Mouse (Mus musculus) limb, embryonic 14.5 days (tissue): ENCODE results near the gene Cln6. TPM values are rescaled to one million over a fixed set of nuclear protein-coding genes. Genes with fewer than 3 reads are reported as not detected.

ENCODE experiments used
- ATAC-seq: fragments of 200-750 bp; cut with Nextera tagmentation; 2 replicates; pipeline ENCODE4 v1.8.0; 2017; ENCODE audit warnings: low read depth, moderate number of reproducible peaks, moderate TSS enrichment; ENCODE audit not compliant: low FRiP score
- DNase-seq: peaks from one replicate; pipeline ENCODE4 v3.0.0-alpha.2; 2015; ENCODE audit warnings: low spot score
- H3K27ac ChIP-seq: fragments of 300-500 bp; sonication (generic); replicated peaks from 2 replicates; pipeline ENCODE4 v1.5.1; 2014; ENCODE audit warnings: low read depth, mild to moderate bottlenecking, low read length, moderate library complexity, mixed read lengths
- H3K27me3 ChIP-seq: fragments of 300-500 bp; sonication (generic); 2 replicates; pipeline ENCODE4 v1.6.1; 2014; ENCODE audit warnings: low read length, mixed read lengths; ENCODE audit not compliant: control insufficient read depth, insufficient read depth
- H3K36me3 ChIP-seq: fragments of 300-500 bp; sonication (generic); 2 replicates; pipeline ENCODE4 v1.6.1; 2014; ENCODE audit warnings: mild to moderate bottlenecking, low read length, moderate library complexity, mixed read lengths; ENCODE audit not compliant: control insufficient read depth, insufficient read depth
- H3K4me1 ChIP-seq: fragments of 300-500 bp; sonication (generic); 2 replicates; pipeline ENCODE4 v1.6.1; 2014; ENCODE audit warnings: antibody characterized with exemption, low read length, mixed read lengths; ENCODE audit not compliant: control insufficient read depth, insufficient read depth
- H3K4me2 ChIP-seq: fragments of 300-500 bp; sonication (generic); replicated peaks from 2 replicates; pipeline ENCODE4 v1.6.1; 2014; ENCODE audit warnings: low read depth, mild to moderate bottlenecking, low read length, moderate library complexity; ENCODE audit not compliant: severe bottlenecking
- H3K4me3 ChIP-seq: fragments of 300-500 bp; sonication (generic); replicated peaks from 2 replicates; pipeline ENCODE4 v1.5.1; 2014; ENCODE audit warnings: low read length
- H3K9ac ChIP-seq: fragments of 300-500 bp; sonication (generic); 2 replicates; pipeline ENCODE4 v1.6.1; 2014; ENCODE audit warnings: mild to moderate bottlenecking, low read depth, low read length, moderate library complexity; ENCODE audit not compliant: severe bottlenecking
- H3K9me3 ChIP-seq: fragments of 300-500 bp; sonication (generic); 2 replicates; pipeline ENCODE4 v1.6.1; 2016; ENCODE audit warnings: low read length; ENCODE audit not compliant: control insufficient read depth
- POLR2A ChIP-seq: fragments of 200-500 bp; IDR thresholded peaks from 2 replicates; pipeline ENCODE4 v1.8.0; 2012; ENCODE audit warnings: inconsistent platforms, mild to moderate bottlenecking, moderate library complexity, borderline replicate concordance; ENCODE audit not compliant: insufficient read depth, insufficient read length; ENCODE audit errors: extremely low read depth
- WGBS: fragments of 180-500 bp; shearing (Covaris S2); extraction: QIAGEN DNeasy Blood & Tissue Kit; methylation state at CpG from one replicate; pipeline ENCODE4 v1.1.7; 2014; 5-methylcytosine and 5-hydroxymethylcytosine counted together
- polyA plus RNA-seq, 2 experiments: library from polyadenylated mRNA; depleted of rRNA in 1 of 2; stranded (reverse) in 1 of 2; unstranded in 1 of 2; fragments of >200 nt; fragmentation: Nextera tagmentation in 1 of 2; extraction: Ambion mirVana in 1 of 2; gene quantifications; 2 replicates each; pipeline versions ENCODE4 v1.2.1 to v1.2.3; 2012 to 2014

The Cln6 gene
- polyA plus RNA-seq, 2 experiments, result 25.6 to 57.5 TPM

GRCm38 (mm10) chr9:62894486-62894885 lies 55.9 kb downstream of the Cln6 start:
- 96% methylated on average over 1 of the region's 1 CpGs for WGBS
- DNase-seq, result no peak
- H3K27ac ChIP-seq, result no peak overlapping the region
- ATAC-seq, result no peak
- no peaks in the 10 kb centered on the region for H3K4me1 ChIP-seq
- no peak overlapping the region for H3K4me3 ChIP-seq
- TF ChIP-seq POLR2A, result no peak
- H3K9ac ChIP-seq, result no peak overlapping the region
- H3K4me2 ChIP-seq, result no peak overlapping the region
- no peaks in the 10 kb centered on the region for H3K9me3 ChIP-seq
- no peaks in the 10 kb centered on the region for H3K27me3 ChIP-seq
- H3K36me3 ChIP-seq, result peaks cover 43% of the 10 kb centered on the region

Other genes starting within 250 kb of the Cln6 start
- 18.2 and 24.2 TPM in 2 replicates for gene Itga11, start 161.0 kb upstream of the Cln6 start, polyA plus RNA-seq (2012; rRNA removed)
- gene Itga11, start 161.0 kb upstream of the Cln6 start, polyA plus RNA-seq (2014; fragmentation: Nextera tagmentation; extraction: Ambion mirVana), result 11.6 and 13.5 TPM in 2 replicates
- 20.7 and 21.2 TPM in 2 replicates for gene Fem1b, start 26.9 kb upstream of the Cln6 start, polyA plus RNA-seq (2012; rRNA removed)
- gene Fem1b, start 26.9 kb upstream of the Cln6 start, polyA plus RNA-seq (2014; fragmentation: Nextera tagmentation; extraction: Ambion mirVana), result 31.4 and 31.6 TPM in 2 replicates
- gene Calml4, start 19.3 kb downstream of the Cln6 start, polyA plus RNA-seq (2012; rRNA removed), result 10.2 and 14.3 TPM in 2 replicates
- 15.3 and 18.7 TPM in 2 replicates for gene Calml4, start 19.3 kb downstream of the Cln6 start, polyA plus RNA-seq (2014; fragmentation: Nextera tagmentation; extraction: Ambion mirVana)
- gene Pias1, start 149.1 kb downstream of the Cln6 start, polyA plus RNA-seq (2012; rRNA removed), result 33.0 and 44.4 TPM in 2 replicates
- 52.4 and 53.5 TPM in 2 replicates for gene Pias1, start 149.1 kb downstream of the Cln6 start, polyA plus RNA-seq (2014; fragmentation: Nextera tagmentation; extraction: Ambion mirVana)